Mouse (Mus musculus): ENCODE measurements around the gene Psmb6.
"Not testable (repeated sequence)": the region's sequence is repeated elsewhere in the genome, so short reads cannot be mapped to it uniquely, and the experiment has no call there.

Psmb6 gene

DNA sequence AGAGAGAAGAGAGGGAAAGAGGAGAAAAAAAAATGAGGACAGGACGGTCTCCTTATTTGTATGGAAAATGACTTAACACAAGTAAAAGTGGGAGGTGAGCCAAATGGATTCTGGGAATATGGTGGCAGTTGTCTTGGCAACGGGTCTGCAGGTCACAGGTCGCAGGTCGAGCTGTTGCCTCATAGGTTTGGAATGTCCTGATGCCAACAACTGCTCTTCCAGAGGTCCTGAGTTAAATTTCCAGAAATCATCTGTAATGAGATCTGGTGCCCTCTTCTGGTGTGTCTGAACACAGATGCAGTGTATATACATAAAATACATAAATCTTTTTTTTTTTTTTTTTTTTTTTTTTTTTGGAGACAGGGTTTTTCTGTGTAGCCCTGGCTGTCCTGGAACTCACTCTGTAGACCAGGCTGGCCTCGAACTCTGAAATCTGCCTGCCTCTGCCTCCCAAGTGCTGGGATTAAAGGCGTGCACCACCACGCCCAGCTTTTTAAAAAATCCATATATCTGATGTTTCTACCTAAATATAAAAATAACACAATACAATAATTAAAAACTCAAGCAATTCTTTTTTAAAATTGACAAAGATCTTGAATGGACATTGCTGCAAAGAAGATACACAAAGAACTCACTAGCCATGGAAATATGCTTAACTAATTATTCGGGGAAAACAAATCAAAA is 1.7 kb upstream of the Psmb6 start:
- not testable (repeated sequence) for DNase-seq (ENCODE audit: low spot score)

DNA sequence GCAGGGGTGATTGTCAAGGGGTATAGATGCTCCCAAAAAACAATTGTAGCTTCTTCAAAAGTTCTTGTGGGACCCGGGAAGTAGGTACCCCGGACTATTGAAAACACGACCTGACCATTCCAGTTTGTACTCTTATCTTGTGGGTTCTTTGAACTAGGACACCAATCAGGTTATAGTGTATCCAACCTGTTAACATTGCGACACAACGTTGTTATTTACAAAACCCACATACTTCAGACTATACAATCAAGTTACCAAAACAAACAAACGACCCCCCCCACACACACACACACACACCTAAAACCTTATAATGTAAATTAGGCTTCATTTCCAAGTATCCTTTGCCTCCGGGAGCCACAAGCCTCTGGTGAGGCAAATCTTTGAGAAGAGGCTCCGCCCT is 385 bp upstream of the Psmb6 start:
- DNase-seq (ENCODE audit: low spot score): no peak

GRCm38 (mm10) chr11:70525726-70526125 is 559 bp downstream of the Psmb6 start:
- DNase-seq (ENCODE audit: low spot score): no peak

DNA sequence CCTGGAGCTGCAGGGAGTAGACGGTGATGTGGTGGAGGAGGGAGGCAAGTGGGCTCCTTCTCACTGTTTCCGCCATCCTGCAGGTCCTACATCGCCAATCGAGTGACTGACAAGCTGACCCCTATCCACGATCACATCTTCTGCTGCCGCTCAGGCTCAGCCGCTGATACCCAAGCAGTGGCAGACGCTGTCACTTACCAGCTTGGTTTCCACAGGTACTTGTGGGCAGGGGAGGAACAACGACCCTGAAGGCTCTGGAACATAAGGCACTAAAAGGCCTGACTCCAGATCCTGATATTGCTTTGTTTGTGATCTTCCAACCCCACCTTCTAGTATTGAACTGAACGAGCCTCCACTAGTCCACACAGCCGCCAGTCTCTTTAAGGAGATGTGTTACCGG is 1.0 kb downstream of the Psmb6 start:
- DNase-seq (ENCODE audit: low spot score): no peak

- no peak for DNase-seq (ENCODE audit: low spot score)
These were observed 3.4 kb downstream of the Psmb6 start for GRCm38 (mm10) chr11:70528610-70529009.

DNA sequence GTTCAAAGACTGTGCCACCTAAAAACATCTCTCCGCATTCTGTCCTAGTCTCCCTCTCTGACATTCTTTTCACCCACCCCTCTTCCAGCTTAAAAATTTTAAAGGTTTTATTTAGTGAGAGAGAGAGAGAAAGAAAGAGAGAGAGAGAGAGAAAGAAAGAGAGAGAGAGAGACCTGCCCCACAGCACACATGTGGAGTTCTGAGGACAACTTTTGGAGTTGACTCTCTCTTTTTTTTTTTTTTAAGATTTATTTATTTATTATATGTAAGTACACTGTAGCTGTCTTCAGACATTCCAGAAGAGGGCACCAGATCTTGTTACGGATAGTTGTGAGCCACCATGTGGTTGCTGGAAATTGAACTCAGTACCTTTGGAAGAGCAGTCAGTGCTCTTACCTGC is 5.9 kb downstream of the Psmb6 start:
- not testable (repeated sequence) for DNase-seq (ENCODE audit: low spot score)

DNA sequence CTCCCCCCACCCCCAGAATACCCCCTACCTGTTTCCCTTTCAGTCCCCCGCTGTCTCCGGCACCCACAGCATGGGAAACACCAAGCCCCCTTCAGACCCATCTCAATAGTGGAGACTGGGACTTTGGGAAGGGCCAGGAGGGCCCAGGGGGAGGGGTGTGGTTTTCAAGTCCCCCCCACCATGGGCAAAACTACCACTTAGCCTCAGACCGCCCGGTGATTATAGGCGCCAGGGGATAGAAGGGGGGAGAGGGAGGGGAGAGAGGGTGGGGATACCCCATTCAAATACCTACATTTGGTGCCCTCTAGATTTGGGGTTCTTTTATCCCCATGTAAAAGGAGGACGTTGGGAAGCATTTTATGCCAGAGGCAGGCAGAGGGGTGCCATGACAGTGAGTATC is 7.7 kb downstream of the Psmb6 start, which contains the start of gene Gm40193:
Gm40193 (minus strand) TSS at position 101 of the 400 bp plus-strand sequence.
- DNase-seq (ENCODE audit: low spot score): no peak

- no peak for DNase-seq (ENCODE audit: low spot score)
These were observed 14.3 kb downstream of the Psmb6 start for GRCm38 (mm10) chr11:70539423-70539822.

GRCm38 (mm10) chr11:70539877-70540587 is 14.9 kb downstream of the Psmb6 start, which contains the start of gene Pld2:
Pld2 (plus strand) TSS chr11:70540064.
- DNase-seq (ENCODE audit: low spot score): peak; percentile 74

GRCm38 (mm10) chr11:70540928-70541327 is 15.8 kb downstream of the Psmb6 start:
- no peak for DNase-seq (ENCODE audit: low spot score)

- DNase-seq (ENCODE audit: low spot score): no peak
These were observed 16.2 kb downstream of the Psmb6 start for GRCm38 (mm10) chr11:70541415-70541814.

DNA sequence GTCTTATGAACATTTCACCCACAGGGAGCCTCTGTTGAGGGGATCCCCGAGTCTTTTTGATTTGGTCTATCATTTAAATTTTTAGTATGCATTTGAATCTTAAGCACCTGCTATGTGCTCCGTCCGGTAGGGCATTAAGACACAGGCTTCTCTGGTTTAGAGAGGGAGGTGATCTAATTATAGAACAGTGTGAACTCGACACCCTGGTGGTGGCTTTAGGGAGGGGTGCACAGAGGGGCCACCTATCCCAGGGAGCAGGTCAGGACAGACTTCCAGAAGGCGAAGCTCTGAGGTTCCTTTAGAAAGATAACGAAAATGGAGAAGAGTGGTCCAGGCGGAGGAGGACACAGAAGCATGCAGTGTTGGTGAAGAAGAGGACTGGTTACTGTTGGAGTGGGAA is 19.3 kb downstream of the Psmb6 start:
- DNase-seq (ENCODE audit: low spot score): no peak

GRCm38 (mm10) chr11:70551526-70551925 is 26.4 kb downstream of the Psmb6 start:
- DNase-seq (ENCODE audit: low spot score): no peak

DNA sequence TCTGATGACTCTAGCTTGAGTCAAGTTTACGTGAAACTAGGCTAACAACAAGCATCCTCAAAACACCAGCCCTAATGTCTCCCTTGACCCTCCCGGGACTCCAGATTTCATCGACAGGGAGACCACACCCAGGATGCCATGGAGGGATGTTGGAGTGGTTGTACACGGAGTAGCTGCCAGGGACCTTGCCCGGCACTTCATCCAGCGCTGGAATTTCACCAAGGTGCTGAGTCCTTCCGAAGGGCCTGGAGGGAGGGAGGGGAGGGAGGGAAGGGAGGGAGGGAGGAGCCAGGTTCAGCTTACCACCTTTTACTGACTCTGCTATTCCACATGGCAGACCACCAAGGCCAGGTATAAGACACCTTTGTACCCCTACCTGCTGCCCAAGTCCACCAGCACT is 28.8 kb downstream of the Psmb6 start:
- DNase-seq (ENCODE audit: low spot score): no peak

- DNase-seq (ENCODE audit: low spot score): no peak
These were observed 32.4 kb downstream of the Psmb6 start for GRCm38 (mm10) chr11:70557545-70557944.

DNA sequence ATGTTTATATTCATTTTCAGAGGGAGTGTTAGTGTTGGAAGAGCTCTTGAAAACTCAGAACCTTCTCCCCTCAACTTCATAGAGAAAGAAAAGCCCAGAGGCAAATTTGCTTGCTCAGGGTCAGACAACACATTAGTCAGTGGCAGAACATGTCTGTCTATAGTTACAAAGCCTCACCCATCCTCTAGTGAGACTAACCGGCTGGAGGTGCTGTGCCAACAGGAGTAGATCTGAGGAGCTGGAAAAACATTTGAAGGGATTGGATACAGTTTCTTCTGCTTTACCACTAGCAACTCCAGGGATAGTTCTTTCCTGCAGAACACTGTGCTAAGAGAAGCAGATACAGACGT is 36.7 kb downstream of the Psmb6 start:
- DNase-seq (ENCODE audit: low spot score): no peak

DNA sequence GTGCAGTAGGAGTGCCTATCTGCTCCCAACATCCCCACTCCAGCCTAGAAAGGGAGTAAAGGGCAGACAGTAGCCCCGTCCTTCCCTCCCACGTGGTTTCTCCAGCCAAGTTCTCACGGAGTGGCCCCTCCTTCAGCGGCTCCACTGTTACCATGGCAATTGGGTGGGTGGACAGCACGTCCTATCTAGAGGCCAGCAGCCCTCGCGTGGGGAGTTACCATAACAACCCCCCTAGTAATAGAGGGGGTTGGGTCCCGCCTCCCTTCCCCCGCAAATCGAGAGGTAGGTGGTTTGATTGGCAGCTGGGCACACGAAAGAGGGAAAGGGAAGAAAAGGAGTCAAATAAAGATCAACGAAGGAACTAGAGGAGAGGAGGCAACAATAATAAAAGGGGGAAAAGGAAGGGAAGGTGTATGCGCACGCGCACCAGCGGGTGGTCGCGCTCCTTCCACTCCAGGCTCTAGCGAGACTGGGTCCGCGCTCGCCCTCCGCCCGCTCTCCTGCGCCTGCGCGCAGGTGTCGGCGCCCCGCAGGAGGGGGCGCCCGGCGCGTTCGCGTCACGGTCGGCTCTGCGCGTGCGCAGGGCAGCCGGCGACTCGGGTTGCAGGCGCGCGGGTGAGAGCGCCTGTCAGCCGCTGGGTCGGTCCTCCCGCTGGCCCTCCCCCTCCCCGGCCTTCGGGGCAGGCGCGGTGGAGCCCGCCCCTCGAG is 37.3 kb downstream of the Psmb6 start, which contains the start of gene Mink1:
Mink1 (plus strand) TSS at position 595 of the 708 bp plus-strand sequence.
- peak; percentile 74 for DNase-seq (ENCODE audit: low spot score)

- no peak for DNase-seq (ENCODE audit: low spot score)
These were observed 37.9 kb downstream of the Psmb6 start for GRCm38 (mm10) chr11:70562995-70563469.

GRCm38 (mm10) chr11:70563470-70564275 is 38.5 kb downstream of the Psmb6 start:
- peak; percentile 11 for DNase-seq (ENCODE audit: low spot score)

DNA sequence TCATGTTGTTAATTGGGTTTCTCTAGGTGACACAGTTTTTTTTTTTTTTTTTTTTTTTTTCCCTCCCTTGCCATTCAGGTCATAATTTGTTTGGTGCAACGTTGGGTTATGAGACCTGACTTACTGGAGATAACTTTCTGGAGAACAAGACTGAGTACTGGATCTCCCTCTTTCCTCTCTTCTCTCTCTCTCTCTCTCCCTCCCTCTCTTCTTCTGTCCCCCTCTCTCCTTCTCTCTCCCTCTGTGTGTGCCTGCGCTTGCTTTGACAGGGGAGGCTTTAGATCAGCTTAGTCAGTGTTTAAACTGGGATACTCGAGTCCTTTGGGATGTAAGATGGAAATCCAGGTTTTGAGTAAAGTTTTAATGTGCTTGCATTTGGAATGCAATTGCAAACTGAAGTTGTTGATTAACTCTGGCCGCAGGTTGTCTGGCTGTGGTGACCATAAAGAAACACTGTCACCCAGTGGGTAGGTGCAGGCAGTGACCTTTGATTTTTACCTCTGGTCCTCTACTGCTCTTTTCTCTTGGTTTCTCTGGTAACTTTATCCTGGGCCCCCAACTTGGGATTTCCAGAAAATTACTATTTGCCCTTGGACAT is 39.2 kb downstream of the Psmb6 start:
- DNase-seq (ENCODE audit: low spot score): no peak

GRCm38 (mm10) chr11:70566586-70566985 is 41.4 kb downstream of the Psmb6 start:
- DNase-seq (ENCODE audit: low spot score): no peak

Measured in ovary, postnatal 10 days (tissue).